Mouse (Mus musculus): ENCODE results near the gene Pde6d. TPM values are rescaled to one million over a fixed set of nuclear protein-coding genes. Genes with fewer than 3 reads are reported as not detected.

The Pde6d gene
- polyA plus RNA-seq, 1 experiment from 2014 or later = 83.2 TPM

DNA sequence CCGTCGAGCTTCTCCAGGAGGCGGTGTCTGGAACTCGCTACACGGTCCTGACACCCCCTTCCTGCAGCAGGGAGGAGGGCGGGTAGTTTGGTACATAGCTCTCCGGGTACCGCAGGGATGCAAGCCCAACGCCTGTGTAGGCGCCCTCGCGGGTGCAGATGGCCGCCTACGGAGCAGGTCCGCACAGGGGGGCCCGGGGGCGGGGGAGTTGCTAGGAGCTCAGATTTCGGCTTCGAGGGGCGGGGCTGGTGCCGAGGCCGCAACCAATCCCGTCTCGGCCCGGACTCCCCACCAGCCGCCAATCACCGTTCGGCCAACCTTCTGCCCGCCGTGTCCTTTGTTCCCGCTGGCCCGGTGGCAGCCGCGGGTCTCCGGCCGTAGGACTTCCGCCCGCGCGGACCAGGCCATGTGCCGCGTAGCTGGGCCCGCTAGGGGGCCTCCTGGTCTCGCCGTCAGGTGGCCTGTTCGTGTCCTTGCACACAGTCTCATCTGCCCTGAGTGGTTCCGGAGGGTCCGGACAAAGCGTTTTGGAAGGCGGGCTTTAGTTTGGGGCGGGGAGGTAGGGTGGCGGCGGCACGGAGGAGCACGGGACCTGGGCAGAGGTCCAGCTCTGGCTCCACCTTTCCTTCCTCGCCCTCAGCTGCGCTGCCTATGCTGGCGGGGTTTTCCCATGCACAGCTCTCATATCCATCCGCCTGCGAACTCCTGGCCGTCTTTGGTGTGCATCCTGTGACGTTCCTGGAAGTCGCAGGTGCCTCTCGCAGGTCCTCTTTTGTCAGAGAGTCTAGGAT is 78.3 kb downstream of the Pde6d start:
- Histone ChIP-seq H3K9me3 (ENCODE audit: control insufficient read depth, low read length) (no peaks in the 10 kb centered on the region), H3K4me2 (ENCODE audit: low read depth) (peak overlapping the region; percentile 59), H3K36me3 (ENCODE audit: control insufficient read depth, insufficient read depth, low read length) (no peaks in the 10 kb centered on the region), H3K27me3 (ENCODE audit: control insufficient read depth, insufficient read depth, low read length) (no peaks in the 10 kb centered on the region), H3K4me3 (ENCODE audit: low read depth, low read length) (peak overlapping the region; percentile 31), H3K4me1 (ENCODE audit: control insufficient read depth, insufficient read depth, low read length) (peaks cover 36% of the 10 kb centered on the region), H3K9ac (ENCODE audit: low read length) (peak overlapping the region; percentile 87), H3K27ac (ENCODE audit: low read depth, low read length) (peak overlapping the region; percentile 95)
- DNase-seq (ENCODE audit: low spot score) = peak; percentile 97
- ATAC-seq (ENCODE audit: insufficient read depth, low FRiP score, low TSS enrichment) = peak; percentile 88
- WGBS = under 1% methylated on average over 56 of the region's 64 CpGs

DNA sequence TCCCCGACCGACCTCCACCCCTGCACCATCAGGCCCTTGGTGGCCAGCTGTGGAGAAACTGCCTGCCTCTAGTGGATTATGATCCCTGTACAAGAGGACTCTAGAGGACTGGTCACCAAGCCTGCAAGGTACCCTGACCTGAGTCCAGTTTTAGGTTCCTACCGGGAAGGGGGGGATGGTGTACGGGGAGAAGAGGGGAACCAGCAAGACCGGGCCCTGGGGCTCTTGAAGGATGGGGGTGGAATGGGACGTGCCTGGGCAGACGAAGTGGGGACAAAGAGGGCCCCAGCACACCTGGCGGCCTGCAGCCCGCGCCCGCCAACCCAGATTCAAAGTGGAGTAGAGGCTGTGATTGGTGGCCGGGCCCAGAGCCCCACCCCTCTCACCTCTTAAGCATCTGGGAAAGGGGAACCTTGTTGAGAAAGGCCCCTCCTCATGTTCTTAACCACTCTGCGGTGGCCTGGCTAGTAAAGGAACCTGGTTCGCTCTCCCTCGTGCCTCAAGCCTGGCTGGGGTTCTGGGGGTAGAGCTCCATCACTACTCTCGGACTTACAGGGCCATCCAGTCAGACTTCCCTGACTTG is 79.2 kb downstream of the Pde6d start:
- H3K9ac ChIP-seq (ENCODE audit: low read length) = peak overlapping the region; percentile 87
- peak; percentile 73 for DNase-seq (ENCODE audit: low spot score)
- peak overlapping the region; percentile 95 for H3K27ac ChIP-seq (ENCODE audit: low read depth, low read length)
- peaks cover 39% of the 10 kb centered on the region for H3K4me1 ChIP-seq (ENCODE audit: control insufficient read depth, insufficient read depth, low read length)
- H3K9me3 ChIP-seq (ENCODE audit: control insufficient read depth, low read length) = no peaks in the 10 kb centered on the region
- H3K4me3 ChIP-seq (ENCODE audit: low read depth, low read length) = peak overlapping the region; percentile 31
- WGBS = 8% methylated on average over 16 of the region's 16 CpGs
- peak overlapping the region; percentile 59 for H3K4me2 ChIP-seq (ENCODE audit: low read depth)
- H3K36me3 ChIP-seq (ENCODE audit: control insufficient read depth, insufficient read depth, low read length) = no peaks in the 10 kb centered on the region
- H3K27me3 ChIP-seq (ENCODE audit: control insufficient read depth, insufficient read depth, low read length) = no peaks in the 10 kb centered on the region
- ATAC-seq (ENCODE audit: insufficient read depth, low FRiP score, low TSS enrichment) = peak; percentile 3; the same call in 1 of the 2 replicates

DNA sequence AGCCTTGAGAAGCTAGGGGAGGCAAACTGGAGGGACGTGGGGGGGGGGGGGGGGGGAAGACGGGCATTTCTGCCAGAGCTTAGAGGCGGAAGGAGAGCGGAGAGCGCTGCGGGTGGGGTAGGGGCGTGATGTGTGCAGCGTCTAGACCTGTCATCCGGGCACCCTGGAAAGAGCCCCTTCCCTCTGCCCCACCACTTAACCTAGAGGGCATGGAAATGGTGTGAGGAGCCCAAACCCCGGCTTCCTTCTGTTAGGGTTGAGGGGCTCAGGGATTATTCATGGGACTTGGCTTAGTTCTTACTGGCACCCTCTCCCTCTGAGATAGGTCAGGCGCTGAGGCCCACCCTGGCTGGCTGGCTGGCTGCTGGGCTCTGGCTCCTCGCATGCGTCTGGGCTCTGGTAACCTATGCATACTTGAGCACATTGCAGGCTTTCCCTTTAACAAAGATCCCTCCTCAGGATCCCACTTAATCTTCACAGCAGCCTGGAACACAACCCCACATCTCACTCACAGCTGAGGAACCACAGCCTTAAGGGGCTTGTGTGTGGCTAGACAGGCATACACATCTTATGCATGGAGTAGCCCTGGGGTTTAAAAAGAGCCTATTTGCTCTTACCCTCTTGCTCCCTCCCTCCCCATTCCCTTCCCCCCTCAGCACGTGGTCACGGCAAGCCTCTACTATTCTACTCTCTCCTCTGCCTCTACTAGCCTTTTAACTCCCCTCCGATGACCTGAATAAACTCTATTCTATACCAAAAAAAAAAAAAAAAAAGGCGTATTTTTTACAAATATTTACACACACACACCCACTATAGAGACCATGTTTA is 80.0 kb downstream of the Pde6d start:
- Histone ChIP-seq H3K9ac (ENCODE audit: low read length) (peak overlapping the region; percentile 45), H3K27ac (ENCODE audit: low read depth, low read length) (peak overlapping the region; percentile 68), H3K36me3 (ENCODE audit: control insufficient read depth, insufficient read depth, low read length) (no peaks in the 10 kb centered on the region), H3K27me3 (ENCODE audit: control insufficient read depth, insufficient read depth, low read length) (no peaks in the 10 kb centered on the region), H3K4me3 (ENCODE audit: low read depth, low read length) (no peak overlapping the region), H3K9me3 (ENCODE audit: control insufficient read depth, low read length) (no peaks in the 10 kb centered on the region), H3K4me1 (ENCODE audit: control insufficient read depth, insufficient read depth, low read length) (peaks cover 39% of the 10 kb centered on the region), H3K4me2 (ENCODE audit: low read depth) (no peak overlapping the region; the same call in 1 of the 2 replicates)
- ATAC-seq (ENCODE audit: insufficient read depth, low FRiP score, low TSS enrichment) (no peak), DNase-seq (ENCODE audit: low spot score) (peak; percentile 40)
- WGBS = 16% methylated on average over 15 of the region's 17 CpGs

DNA sequence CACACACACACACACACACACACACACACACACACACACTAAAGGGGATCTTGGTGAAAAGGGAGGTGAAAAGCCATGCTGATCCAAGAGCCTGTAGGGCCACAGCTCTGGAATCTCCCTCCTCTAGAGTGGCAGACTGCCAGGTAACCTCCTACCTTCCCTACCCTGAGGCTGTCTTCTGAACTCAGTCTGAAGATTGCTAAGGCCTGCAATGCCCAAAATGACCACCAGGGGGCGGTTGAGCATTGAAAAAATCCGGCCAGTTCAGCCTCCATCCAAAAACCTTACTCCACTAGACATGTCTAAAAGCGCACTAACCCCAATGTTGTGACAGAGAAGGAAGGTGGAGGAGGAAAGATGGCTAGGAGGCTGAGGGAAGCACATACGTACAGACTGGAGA is 80.9 kb downstream of the Pde6d start:
- H3K27ac ChIP-seq (ENCODE audit: low read depth, low read length) = peak overlapping the region; percentile 68; the same call in 1 of the 2 replicates
- no peak overlapping the region for H3K4me3 ChIP-seq (ENCODE audit: low read depth, low read length)
- no peaks in the 10 kb centered on the region for H3K9me3 ChIP-seq (ENCODE audit: control insufficient read depth, low read length)
- H3K36me3 ChIP-seq (ENCODE audit: control insufficient read depth, insufficient read depth, low read length) = no peaks in the 10 kb centered on the region
- no peak overlapping the region for H3K4me2 ChIP-seq (ENCODE audit: low read depth)
- DNase-seq (ENCODE audit: low spot score) (peak; percentile 91), ATAC-seq (ENCODE audit: insufficient read depth, low FRiP score, low TSS enrichment) (no peak)
- no peaks in the 10 kb centered on the region for H3K27me3 ChIP-seq (ENCODE audit: control insufficient read depth, insufficient read depth, low read length)
- under 1% methylated on average over 4 of the region's 4 CpGs for WGBS
- H3K9ac ChIP-seq (ENCODE audit: low read length) = no peak overlapping the region
- H3K4me1 ChIP-seq (ENCODE audit: control insufficient read depth, insufficient read depth, low read length) = peaks cover 36% of the 10 kb centered on the region

DNA sequence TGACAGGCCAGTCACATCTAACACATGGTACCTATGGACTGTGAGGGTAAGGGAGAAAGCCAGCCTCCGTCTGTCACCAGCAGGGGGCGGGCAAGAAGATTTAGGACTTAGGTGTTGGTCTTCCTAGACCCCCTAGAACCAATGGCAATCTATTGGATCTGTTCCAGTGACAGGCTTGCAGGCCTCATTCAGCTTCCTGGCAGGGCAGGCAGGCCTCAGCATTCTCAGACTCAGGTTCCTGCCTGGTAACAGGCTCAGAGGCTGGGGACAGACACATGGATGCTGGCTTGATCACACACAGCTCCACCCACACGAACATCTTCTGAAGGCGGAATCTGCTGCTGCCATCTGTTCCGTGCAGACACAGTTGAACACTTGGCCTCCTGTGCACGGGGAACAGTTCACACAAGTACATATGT is 81.3 kb downstream of the Pde6d start:
- Histone ChIP-seq H3K4me1 (ENCODE audit: control insufficient read depth, insufficient read depth, low read length) (peaks cover 32% of the 10 kb centered on the region), H3K27ac (ENCODE audit: low read depth, low read length) (no peak overlapping the region), H3K4me2 (ENCODE audit: low read depth) (no peak overlapping the region), H3K4me3 (ENCODE audit: low read depth, low read length) (no peak overlapping the region), H3K27me3 (ENCODE audit: control insufficient read depth, insufficient read depth, low read length) (no peaks in the 10 kb centered on the region), H3K9ac (ENCODE audit: low read length) (no peak overlapping the region), H3K9me3 (ENCODE audit: control insufficient read depth, low read length) (no peaks in the 10 kb centered on the region), H3K36me3 (ENCODE audit: control insufficient read depth, insufficient read depth, low read length) (no peaks in the 10 kb centered on the region)
- ATAC-seq (ENCODE audit: insufficient read depth, low FRiP score, low TSS enrichment) = no peak
- 38% methylated on average over 6 of the region's 6 CpGs for WGBS
- DNase-seq (ENCODE audit: low spot score) = peak; percentile 72

DNA sequence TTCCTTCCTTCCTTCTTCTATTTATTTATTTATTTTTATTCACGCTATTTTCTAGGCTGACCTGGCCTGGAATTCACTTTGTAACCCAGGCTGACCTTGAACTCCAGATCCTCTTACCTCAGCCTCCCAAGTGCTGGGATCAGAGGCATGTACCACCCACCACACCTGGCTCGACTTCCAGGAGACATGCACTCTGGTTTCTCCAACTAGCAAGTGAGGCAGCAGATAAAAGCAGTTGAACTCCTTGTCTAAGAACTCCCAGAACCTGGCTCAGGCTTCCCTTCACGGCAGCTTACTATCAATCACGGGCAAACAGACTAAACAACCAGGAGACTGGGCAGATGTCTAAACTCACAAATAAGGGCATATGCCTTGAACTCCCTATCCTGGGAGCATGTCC is 81.7 kb downstream of the Pde6d start:
- WGBS = 80% methylated on average over 4 of the region's 4 CpGs
- H3K4me1 ChIP-seq (ENCODE audit: control insufficient read depth, insufficient read depth, low read length) = peaks cover 30% of the 10 kb centered on the region

DNA sequence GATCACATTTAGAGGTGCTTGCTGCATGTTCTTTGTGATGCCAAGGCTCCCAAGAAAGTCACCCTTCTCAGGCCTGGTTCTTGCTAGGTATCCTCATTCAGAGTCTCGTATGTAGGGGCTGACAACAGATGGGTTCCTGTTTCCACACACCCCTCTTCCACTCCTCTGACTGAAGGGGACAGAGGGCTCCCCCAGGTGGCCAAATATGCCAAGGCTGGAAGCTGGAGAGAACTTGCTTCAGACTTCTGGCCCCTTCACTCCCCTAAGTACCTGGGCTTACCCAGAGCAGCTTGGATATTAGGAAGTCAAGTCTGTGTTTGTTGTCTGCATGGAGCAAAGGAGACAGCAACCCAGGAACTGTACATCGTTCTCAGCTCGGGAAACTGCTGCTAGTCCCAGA is 82.5 kb downstream of the Pde6d start:
- Histone ChIP-seq H3K4me3 (ENCODE audit: low read depth, low read length) (no peak overlapping the region), H3K9me3 (ENCODE audit: control insufficient read depth, low read length) (no peaks in the 10 kb centered on the region), H3K27ac (ENCODE audit: low read depth, low read length) (no peak overlapping the region), H3K9ac (ENCODE audit: low read length) (no peak overlapping the region), H3K4me1 (ENCODE audit: control insufficient read depth, insufficient read depth, low read length) (peaks cover 24% of the 10 kb centered on the region), H3K27me3 (ENCODE audit: control insufficient read depth, insufficient read depth, low read length) (no peaks in the 10 kb centered on the region), H3K4me2 (ENCODE audit: low read depth) (no peak overlapping the region), H3K36me3 (ENCODE audit: control insufficient read depth, insufficient read depth, low read length) (no peaks in the 10 kb centered on the region)
- WGBS = 55% methylated on average over 3 of the region's 3 CpGs
- no peak for ATAC-seq (ENCODE audit: insufficient read depth, low FRiP score, low TSS enrichment)
- DNase-seq (ENCODE audit: low spot score) = peak; percentile 61

More for the DNA sequence above, 81.7 kb downstream of the Pde6d start:
- no peak overlapping the region for H3K27ac ChIP-seq (ENCODE audit: low read depth, low read length)
- no peak overlapping the region for H3K4me2 ChIP-seq (ENCODE audit: low read depth)
- no peaks in the 10 kb centered on the region for H3K36me3 ChIP-seq (ENCODE audit: control insufficient read depth, insufficient read depth, low read length)
- ATAC-seq (ENCODE audit: insufficient read depth, low FRiP score, low TSS enrichment) (no peak), DNase-seq (ENCODE audit: low spot score) (no peak)
- no peaks in the 10 kb centered on the region for H3K9me3 ChIP-seq (ENCODE audit: control insufficient read depth, low read length)
- no peaks in the 10 kb centered on the region for H3K27me3 ChIP-seq (ENCODE audit: control insufficient read depth, insufficient read depth, low read length)
- no peak overlapping the region for H3K9ac ChIP-seq (ENCODE audit: low read length)
- H3K4me3 ChIP-seq (ENCODE audit: low read depth, low read length) = no peak overlapping the region

DNA sequence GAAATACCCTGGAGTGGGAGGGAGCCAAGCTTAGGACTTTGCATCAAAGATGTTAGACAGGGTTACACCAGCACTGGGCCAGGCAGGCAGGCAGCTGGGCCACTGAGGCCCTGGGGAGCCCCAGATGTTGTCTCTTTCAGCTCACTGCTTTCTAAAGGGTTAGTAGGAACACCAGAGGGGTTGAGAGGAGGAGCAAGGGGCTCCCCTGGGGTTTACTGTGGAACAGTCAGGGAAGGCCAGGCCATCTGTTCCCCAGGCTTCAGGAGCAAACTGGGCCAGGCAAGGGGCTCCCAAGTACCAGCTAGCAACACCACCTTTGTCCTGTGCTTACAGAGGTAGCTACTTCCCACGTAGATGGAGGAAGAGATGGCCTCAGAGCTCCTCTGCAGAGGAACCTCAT is 83.8 kb downstream of the Pde6d start:
- H3K27me3 ChIP-seq (ENCODE audit: control insufficient read depth, insufficient read depth, low read length) = no peaks in the 10 kb centered on the region
- H3K4me2 ChIP-seq (ENCODE audit: low read depth) = no peak overlapping the region
- no peaks in the 10 kb centered on the region for H3K9me3 ChIP-seq (ENCODE audit: control insufficient read depth, low read length)
- H3K27ac ChIP-seq (ENCODE audit: low read depth, low read length) = peak overlapping the region; percentile 17; the same call in 1 of the 2 replicates
- H3K36me3 ChIP-seq (ENCODE audit: control insufficient read depth, insufficient read depth, low read length) = no peaks in the 10 kb centered on the region
- H3K4me1 ChIP-seq (ENCODE audit: control insufficient read depth, insufficient read depth, low read length) = peaks cover 19% of the 10 kb centered on the region
- no peak for ATAC-seq (ENCODE audit: insufficient read depth, low FRiP score, low TSS enrichment)
- WGBS = 56% methylated on average over 1 of the region's 1 CpGs
- H3K9ac ChIP-seq (ENCODE audit: low read length) = no peak overlapping the region
- H3K4me3 ChIP-seq (ENCODE audit: low read depth, low read length) = no peak overlapping the region
- DNase-seq (ENCODE audit: low spot score) = peak; percentile 49

All from neural tube, embryonic 11.5 days (tissue).